Comparison of ENCODE assay signal across 16 mouse cellular contexts in genomic region chr17:83907538-83907937, GRCm38 (mm10). TPM values are rescaled to one million over a fixed set of nuclear protein-coding genes. Genes with fewer than 3 reads are reported as not detected.
"Had no signal": no experiment of that assay in that cellular context is flagged by ENCODE, and none has a peak within 500 bp of the region (broad histone marks: within the 10 kb centered on the region; RNA-seq: fewer than 3 reads in every experiment).

No protein-coding gene starts in this region.

- H3K27ac ChIP-seq: intestine, embryonic 15.5 days; kidney, embryonic 15.5 days; left cerebral cortex, adult 2 months; limb, embryonic 15.5 days; midbrain, embryonic 15.5 days; neural tube, embryonic 12.5 days had no signal

- H3K9ac ChIP-seq: intestine, embryonic 15.5 days; kidney, embryonic 15.5 days; limb, embryonic 15.5 days; midbrain, embryonic 15.5 days; neural tube, embryonic 12.5 days had no signal

- H3K4me2 ChIP-seq: intestine, embryonic 15.5 days; kidney, embryonic 15.5 days; limb, embryonic 15.5 days; midbrain, embryonic 11.5 days; midbrain, embryonic 15.5 days; neural tube, embryonic 12.5 days had no signal

- H3K36me3 ChIP-seq: intestine, embryonic 15.5 days; kidney, embryonic 15.5 days; limb, embryonic 15.5 days; midbrain, embryonic 15.5 days; neural tube, embryonic 12.5 days had no signal

- ATAC-seq: intestine, embryonic 15.5 days; midbrain, embryonic 15.5 days had no signal

- H3K4me3 ChIP-seq: intestine, embryonic 15.5 days; kidney, embryonic 15.5 days; left cerebral cortex, adult 2 months; limb, embryonic 15.5 days; midbrain, embryonic 15.5 days; neural tube, embryonic 12.5 days had no signal

- DNase-seq: kidney, adult 18-20 months; kidney, postnatal 14 days; lung, adult 18-20 months; lung, postnatal 36 days; retina, postnatal 1 day; right cerebral cortex, postnatal 4 days; spleen, adult 18-20 months; thymus, postnatal 36 days had no signal

- H3K4me1 ChIP-seq: midbrain, embryonic 15.5 days; neural tube, embryonic 12.5 days had no signal

- H3K27me3 ChIP-seq: intestine, embryonic 15.5 days; kidney, embryonic 15.5 days; limb, embryonic 15.5 days; midbrain, embryonic 15.5 days; neural tube, embryonic 12.5 days had no signal

- H3K9me3 ChIP-seq: intestine, embryonic 15.5 days; kidney, embryonic 15.5 days; limb, embryonic 15.5 days; midbrain, embryonic 15.5 days; neural tube, embryonic 12.5 days had no signal

RNA-seq across cellular contexts. Expression of gene Haao, which starts 59.8 kb away (rescaled TPM):
- total RNA-seq: layer of hippocampus, postnatal 25 days; left cerebral cortex, adult 2 months had no signal
- polyA plus RNA-seq: midbrain, embryonic 11.5 days; midbrain, embryonic 15.5 days; neural tube, embryonic 12.5 days had no signal
